Mouse (Mus musculus) cerebral cortex, adult 2 months (tissue): Measurements from ENCODE around the gene Lgr6.

ENCODE experiments used
- WGBS: fragments of 180-500 bp; shearing (Covaris S2); methylation state at CpG from one replicate; pipeline ENCODE4 v1.1.7; 2018; 5-methylcytosine and 5-hydroxymethylcytosine counted together

Lgr6 gene

DNA sequence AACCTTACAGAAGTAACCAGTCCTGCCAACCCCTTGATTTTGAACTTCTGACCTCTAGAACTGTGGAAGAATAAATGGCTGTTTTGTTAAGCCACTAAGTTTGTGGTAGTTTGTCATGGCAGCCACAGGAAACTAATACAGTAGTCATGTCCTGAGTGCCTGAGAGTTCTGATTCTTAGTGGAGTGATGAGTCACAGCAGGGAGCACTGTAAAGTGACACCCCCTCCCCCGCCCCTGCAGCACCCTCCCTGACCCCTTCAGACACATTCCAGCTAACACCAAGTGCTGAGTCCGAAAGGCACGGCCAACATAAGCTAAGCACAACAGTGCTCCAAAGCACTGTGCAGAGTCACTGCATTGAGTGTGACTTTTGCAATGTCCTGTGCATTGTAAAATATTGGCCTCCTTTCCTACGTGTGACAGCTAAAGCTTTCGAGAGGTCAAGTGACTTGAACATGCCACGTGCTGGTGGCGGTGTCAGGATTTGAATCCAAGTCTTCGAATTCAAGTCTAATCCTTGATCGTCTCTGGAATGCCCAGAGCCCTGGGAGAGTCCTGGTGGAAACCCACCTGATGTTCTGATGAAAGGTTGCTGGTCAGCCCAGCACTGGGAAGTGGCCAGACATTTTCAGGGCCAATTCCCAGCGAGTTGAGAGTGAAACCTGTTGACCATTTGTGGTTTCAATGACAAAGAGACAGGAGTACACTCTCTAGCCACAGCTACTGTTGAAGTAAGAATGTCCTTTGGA is 88.0 kb downstream of the Lgr6 start:
- WGBS, result 88% methylated on average over 10 of the region's 10 CpGs

DNA sequence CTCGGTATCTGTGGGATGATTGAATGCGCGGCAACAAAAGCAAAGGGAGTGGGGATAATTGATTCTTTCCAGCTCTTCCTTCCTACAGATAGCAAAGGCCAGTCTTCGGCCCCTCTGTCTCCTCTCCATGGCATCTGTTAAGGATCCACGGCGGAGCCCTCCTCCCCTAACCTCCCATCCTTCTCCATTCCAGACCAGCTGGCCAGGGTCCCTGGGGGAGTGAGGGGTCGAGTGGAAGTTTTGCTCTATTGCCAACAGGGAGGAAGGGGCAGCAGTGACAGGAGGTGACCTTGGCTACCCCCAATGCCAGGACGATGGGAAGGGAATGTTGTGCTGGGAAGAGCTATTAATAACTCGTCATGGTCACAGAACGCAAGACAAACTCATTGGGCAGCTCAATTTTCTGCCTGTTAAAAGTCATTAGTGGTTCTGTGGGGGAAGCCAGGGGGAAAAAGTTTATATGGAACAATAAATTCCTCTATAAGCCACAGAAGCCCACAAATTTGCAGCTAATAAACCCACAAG is 90.1 kb downstream of the Lgr6 start:
- WGBS, result 79% methylated on average over 10 of the region's 10 CpGs

DNA sequence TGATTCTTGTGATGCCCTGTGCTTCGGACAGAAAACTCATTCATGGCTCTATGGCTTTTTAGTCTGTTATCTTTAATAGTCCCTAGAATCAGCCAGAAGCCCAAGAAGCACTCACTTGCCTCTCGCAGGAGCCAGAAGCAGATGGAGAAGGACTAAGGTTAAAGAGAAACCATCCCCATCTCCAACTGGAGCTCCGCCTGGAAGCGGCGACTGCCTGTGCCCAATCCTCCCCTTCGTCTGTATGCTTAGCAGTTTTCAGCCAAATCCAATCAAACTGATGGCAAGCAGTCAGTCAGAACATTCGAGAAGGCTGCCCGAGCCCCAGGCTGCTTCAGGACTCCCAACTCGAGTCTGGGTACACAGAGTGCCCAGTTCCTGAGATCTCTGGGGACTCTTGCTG is 92.6 kb downstream of the Lgr6 start:
- WGBS, result 63% methylated on average over 9 of the region's 9 CpGs

DNA sequence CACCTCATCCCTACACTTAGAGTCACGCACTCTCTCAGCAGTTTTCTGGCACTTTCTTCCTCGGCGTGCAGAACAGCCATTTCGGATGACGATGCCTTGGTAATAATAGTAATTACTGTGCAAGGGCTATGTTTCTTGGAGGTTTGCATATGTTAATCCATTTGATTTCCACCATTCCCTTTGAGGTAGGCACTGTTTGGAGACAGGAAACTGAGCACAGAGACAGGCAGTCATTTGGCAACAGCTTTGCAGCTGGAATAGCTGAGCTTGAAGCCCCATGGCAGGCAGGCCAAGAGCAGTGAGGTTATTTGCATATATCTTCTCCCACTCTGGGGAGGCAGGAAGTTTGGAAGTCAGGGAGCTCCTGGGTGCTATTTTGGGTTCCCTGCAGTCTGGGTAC is 93.2 kb downstream of the Lgr6 start:
- WGBS, result 56% methylated on average over 5 of the region's 5 CpGs

DNA sequence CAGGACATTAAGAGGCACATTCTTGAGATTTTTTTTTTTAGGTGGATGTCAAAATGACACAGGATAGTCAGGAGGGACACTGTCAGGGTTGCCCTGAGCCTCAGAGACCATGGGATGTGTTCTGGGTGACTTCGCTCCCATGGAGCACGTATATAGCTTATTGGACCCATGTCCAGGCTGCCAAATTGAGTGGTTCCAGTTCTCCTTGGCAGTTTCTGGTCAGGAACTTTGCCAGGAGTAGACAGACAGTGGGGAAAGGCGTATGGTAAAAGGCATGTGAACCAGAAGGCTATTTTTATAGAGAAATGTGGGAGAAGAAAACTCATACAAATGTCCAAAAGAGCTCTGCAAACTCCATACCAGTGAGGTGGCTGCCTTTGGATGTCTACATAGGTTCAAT is 95.2 kb downstream of the Lgr6 start:
- 56% methylated on average over 3 of the region's 3 CpGs for WGBS

DNA sequence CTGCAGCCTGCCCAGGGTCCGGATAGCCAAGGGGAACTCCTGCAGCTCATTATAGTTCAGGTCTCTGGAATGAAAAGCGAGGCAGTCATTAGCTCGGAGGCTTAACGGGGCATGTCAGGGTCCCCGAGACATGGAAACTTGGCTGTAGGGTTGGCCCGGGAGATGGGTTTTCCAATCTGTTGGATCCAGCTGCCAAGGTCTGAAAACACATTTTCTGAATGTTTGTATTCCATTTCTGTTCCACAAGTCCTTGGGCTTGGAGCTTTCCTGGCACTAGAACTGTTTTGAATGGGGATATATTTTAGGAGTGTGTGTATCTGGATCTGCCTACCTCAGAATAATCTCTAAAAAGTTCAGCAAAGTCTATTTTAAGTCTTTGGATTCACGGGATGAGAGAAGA is 99.4 kb downstream of the Lgr6 start:
- WGBS, result 24% methylated on average over 7 of the region's 7 CpGs

DNA sequence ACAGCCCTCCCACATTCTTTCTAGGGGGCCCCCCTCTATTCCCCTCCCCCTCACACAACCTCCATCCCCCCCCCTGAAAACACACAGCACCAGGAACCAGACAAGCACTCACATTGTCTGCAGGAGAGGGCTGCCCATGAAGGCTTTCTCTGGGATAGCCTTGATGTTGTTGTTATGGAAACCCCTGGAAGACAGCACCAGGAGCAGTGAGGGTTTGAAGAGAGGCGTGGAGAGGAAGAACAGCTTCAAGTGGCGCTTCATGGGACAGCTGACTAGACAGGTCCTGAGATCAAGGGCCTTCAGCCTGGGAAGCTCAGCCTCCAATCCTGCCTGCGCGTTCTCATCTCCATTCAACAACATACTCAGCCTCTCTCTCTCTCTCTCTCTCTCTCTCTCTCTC is 101.7 kb downstream of the Lgr6 start:
- 64% methylated on average over 4 of the region's 4 CpGs for WGBS

DNA sequence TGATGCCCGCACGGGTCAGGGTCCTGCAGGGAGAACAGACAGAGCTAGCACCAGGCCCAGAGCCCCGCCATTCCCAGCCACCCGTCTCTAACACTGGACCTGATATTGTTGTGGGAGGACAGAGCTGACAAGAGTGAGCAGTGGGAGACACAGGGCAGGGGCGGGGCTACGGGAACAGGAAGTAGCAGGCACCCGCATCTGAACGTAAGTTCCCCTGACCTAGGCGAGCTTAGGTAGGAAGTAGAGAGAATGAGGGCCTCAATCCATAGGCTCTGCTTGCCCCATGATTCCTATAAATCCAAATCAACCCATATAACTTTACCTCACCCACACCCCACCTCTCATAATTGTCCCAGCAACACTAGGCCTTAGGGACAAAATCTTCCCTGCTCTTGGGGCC is 104.5 kb downstream of the Lgr6 start:
- 85% methylated on average over 9 of the region's 9 CpGs for WGBS

DNA sequence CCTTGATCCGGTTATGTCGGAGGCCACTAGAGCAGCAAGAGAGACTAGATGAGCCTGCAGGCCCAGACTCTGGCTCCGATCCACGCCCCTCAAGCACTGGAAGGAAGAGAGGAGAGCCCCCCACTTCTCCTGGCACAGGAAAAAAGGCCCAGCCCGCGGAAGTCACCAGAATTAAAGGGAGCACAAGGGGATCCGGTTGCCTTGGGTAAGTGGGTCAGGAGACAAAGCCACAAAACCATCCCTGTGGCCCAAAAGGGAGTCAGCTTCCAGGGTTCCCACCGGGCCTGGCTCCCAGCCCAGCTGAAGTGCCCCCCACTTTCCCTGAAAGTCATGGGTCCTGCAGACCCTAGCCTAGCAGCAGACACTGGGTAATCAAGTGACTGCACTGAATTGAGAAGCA is 106.8 kb downstream of the Lgr6 start:
- 60% methylated on average over 8 of the region's 8 CpGs for WGBS

DNA sequence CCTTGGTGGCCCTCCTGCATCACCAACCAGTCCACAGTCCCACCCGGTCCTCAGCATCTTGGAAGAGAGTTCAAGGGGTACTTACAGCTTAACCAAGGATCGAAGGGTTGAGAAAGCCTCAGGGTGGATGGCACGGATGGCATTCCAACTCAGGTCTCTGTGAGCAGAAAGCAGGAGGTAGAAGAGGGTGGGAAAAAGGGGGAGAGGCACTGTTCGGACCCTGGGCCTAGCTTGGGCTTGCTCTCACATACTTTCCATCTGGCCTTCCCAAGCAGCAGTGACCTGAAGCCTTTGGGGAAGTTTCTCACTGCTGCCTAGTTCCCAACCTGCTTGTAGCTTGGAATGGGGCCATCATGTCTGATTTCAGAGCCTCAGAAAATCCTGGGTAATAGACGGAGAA is 107.5 kb downstream of the Lgr6 start:
- WGBS, result 90% methylated on average over 5 of the region's 5 CpGs

DNA sequence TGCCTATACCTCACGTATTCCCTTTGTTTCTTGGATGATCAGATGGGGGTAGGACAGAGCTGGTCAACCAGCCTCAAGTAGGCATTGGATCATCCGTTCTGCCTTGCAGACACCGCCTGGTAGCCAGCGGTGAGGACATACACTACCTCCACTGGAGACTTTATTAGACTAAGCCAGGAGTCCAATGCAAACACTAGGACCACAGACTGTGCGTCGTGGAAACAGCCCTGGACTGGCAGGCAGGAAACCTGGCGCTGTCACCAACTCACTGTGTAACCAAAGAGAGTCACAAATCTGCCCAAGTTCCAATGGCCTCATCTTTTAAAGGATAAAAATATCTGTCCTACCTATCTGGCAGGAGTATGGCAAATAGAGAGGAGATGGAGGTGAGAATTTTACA is 108.6 kb downstream of the Lgr6 start:
- WGBS, result 91% methylated on average over 7 of the region's 7 CpGs

DNA sequence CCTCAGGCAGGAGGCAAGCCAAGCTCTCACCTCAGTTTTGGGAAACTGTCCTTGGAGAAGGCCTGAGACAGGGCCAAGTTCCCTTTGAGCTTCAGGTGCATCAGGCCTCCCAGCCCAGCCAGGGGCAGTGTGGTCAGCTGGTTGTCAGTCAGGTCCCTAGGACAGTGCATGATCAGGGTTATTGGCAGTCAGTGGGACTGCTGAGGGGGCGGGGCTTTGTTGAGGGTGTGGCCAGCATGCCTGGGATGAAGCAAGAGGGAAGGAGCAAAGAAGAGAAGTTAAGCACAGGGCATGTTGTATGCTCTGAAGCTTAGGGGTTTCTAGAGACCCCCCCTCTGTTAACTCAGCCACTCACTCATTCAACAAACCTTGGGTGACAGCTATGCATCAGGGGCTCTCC is 109.1 kb downstream of the Lgr6 start:
- WGBS, result 35% methylated on average over 1 of the region's 1 CpGs

DNA sequence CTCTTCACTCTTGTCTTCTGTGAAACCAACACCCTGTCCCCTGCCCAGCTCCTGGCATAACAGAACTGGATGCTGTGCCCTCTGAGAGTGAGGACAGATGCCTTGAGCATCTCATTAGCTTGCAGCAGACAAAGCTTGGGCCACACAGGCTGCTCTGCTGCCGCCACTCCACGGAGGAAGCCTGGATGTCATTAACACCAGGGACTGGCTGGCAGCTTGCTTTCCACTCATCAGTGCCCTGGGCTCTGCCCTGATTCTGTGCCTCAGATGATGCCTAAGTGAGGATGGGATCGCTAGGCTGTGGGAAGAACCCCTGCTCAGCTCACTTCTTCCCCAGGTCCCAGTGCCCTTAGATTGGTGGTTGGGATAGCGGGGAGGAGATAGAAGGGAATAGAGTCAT is 109.6 kb downstream of the Lgr6 start:
- 71% methylated on average over 4 of the region's 4 CpGs for WGBS

DNA sequence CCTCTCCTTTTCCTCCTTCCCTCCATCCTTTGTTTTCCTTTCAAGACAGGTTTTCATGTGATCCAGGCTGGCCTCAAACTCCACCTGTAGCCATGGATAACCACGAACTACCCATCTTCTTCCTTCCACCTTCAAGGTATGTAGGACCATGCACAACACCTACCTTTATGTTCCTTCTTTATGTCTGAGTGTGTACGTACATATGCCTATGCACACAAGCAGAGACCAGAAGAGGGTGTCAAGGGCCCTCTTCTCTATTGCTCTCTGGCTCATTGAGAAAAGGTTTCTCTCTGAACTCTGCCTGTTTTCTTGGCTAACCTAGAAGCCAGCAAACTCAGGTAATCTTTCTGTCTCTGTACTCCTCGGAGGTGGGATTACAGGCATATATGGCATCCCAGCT is 110.3 kb downstream of the Lgr6 start:
- WGBS, result 89% methylated on average over 3 of the region's 3 CpGs

DNA sequence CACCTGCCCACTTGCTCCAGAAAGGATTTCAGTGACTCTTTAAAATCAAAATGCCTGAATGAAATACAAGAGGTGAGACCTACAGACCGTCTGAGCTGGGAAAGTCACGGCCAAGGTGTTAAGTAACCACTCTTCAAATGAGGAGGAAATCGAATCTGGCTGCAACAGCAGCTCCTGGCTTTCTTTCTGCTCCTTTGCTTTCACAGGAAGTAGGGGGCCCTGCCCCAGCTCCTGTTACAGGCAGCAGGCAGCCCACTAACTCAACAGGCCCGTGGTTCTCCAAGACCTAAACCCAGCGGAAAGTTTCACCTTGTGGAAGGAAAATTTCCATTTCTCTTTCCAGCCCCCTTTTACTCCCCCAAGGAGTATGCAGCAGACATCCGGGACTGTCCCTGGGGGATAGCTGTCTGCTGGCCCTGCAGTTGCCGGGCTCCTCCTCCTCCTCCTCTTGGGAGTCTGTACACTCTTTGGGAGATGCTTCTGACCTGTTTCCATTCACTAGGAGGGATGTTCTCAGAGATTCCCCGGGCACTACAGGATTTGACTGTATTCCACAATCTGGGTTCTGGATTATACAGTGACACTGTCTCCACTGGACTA is 112.9 kb downstream of the Lgr6 start:
- 72% methylated on average over 8 of the region's 8 CpGs for WGBS

DNA sequence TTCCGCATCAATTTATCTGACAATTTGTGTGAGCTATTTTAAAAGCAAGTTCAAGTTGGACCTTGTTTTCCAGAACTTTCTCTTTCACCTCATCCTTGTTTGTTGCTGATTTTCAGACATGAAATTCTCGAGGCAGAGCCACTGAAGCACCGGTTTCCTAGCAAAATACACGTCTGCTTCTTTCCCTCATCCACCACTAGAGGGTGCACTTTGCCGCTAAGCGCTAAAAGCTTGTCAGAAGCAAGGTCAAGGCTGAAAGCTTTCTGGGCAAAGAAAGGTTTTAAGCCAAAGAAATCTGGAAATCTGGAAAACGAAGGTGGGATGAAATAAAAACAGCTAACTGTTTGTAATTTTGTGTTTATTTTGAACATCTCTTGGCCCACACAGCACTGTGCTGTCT is 115.7 kb downstream of the Lgr6 start:
- 8% methylated on average over 7 of the region's 7 CpGs for WGBS

DNA sequence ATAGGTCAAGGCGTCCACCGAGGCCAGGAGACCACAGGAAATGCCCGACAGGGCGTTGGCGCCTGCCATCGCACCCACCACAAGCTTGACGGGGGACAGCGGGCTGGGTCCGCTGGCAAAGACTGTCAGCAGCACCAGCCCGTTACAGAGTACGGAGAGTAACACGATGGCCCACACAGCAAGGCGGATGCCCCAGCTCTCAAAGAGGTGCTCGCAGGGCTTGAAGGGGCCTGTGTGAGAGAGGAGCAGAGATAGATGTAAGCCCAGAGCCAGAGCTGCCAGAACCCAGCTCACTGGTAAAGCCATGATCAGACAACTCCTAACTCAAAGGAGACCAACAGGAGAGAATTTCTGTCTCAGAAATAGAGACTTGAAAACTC is 117.1 kb downstream of the Lgr6 start:
- 11% methylated on average over 14 of the region's 14 CpGs for WGBS

DNA sequence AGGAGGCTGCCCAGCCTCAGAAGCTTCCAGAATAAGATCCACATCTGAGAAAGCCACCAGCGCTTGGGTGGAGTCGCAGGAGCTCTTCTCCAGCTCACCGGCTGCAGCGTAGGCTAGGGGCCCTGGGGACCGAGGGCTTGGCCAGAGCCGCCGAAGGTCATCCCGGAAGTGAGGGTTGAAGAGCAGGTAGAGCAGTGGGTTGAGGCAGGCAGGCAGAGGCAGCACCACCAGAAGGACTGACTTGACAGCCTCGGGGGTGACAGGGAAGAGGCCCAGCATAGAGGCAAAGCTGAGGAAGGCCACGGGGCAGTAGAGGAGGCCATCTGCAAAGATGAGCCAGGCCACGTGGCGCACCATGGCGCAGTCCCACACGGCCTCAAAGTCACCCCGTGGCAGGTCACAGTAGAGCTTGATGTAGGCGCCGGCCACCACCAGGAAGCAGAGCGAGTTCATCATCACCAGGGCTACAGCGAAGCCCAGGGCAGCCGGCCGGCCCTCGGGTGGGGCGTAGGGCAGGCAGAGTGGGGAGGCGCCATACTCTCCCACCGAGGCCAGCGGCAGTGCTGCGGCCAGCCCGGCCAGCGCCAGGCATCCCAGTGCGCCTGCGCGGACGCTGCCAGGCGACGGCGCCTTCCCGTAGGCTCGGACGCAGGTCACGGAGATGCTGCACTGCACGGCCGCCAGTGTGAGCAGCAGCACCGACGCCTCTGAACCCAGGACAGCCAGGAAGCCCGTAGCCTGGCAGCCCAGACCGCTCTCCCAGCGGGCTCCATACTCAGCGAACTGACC is 117.7 kb downstream of the Lgr6 start:
- WGBS, result 33% methylated on average over 48 of the region's 48 CpGs

DNA sequence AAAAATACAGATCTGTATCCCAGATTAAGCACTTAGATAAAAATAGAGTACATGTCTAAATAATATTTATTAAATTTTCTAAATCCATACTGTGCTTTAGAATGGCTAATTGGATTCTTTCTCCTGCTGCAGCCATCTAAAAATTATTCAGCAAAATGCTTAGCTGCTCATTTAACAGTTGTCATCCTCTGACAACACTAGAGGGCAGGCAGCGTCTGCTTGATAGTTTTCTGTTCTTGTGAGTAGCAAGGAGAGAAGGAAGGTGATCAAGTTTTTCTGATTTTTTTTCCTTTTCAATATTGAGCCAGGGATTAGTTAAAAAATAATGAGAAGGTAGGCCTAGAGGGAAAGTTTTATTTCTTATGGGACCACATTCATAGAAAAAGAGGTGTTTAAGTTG is 132.2 kb downstream of the Lgr6 start:
- 43% methylated on average over 1 of the region's 1 CpGs for WGBS

DNA sequence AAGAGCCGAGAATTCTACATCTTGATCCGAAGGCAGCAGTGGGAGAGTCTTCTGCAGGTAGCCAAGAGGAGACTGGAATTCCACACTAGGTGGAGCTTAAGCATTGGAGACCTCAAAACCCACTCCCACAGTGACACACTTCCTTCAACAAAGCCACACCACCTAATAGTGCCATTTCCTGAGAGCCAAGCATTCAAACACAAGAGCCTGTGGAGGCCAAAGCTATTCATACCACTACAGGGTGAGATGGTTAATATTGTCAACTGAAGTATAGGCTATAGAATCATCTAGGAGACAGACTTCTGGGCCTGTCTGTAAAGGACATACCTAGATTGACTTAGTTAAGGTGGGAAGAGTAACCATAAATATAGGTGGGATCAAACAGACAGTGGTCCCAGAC is 139.6 kb downstream of the Lgr6 start:
- 95% methylated on average over 2 of the region's 2 CpGs for WGBS

DNA sequence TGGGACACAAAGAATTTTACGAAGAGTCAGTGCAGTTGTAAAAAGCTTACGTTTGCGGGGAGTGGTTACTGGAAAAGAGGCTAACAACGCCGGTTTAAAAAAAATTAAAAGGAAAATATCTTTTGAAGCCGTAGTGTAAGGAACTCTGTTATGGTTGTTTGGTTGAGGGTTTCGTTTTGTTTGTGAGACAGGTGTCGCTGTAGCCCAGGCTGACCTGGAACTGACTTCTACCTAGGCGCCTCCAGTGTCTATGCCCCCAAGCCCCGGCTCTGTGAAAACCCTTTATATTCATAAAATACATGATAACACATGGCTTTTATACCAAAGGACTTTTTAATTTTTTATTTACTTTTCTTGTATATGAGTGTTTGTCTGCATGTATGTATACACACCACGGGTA is 142.3 kb downstream of the Lgr6 start:
- WGBS, result 3% methylated on average over 11 of the region's 11 CpGs

DNA sequence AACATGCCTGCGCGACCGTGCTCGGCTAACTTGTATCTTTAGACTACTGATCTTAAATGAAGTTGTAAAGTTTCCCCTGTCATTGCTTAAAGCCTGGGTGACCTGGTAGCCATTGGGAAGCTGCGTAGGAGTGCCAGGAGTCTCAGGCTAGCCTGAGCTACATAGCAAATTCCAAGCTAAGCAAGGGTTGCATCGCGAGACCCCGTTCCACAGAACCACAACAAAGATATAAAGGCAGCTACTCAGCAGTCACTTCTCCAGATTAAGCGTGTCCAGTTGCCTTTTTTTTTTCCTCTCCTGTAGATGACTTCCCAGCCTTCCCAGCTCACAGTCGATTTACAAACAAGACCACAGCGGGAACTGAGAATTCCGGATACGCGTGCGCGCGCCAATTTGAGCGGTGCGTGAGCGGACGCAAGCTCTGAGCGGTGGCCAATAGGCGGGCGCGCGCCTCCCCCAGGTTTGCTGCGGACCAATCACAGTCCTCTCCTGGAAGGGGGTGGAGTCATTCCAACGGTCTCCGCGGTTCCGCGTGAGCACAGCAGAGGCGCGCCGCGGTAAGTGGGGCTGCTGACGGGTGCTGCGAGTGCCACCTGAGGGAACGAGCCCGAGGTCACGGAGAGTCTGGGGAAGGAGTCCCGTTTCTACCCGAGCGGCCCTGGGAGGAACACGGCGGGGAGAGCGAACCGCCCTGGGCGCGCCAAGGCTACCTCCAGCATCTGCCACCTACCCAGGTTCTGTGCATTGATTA is 142.8 kb downstream of the Lgr6 start, which contains the start of gene Ube2t:
Gene Ube2t (plus strand): TSS at position 513 of the 751 bp plus-strand sequence.
- WGBS, result 3% methylated on average over 50 of the region's 50 CpGs
